Mouse (Mus musculus) monocyte, adult 5-6 weeks (primary cell): ENCODE measurements around the gene Gm4981. TPM values are rescaled to one million over a fixed set of nuclear protein-coding genes. Genes with fewer than 3 reads are reported as not detected.
"Not testable (repeated sequence)": the region's sequence is repeated elsewhere in the genome, so short reads cannot be mapped to it uniquely, and the experiment has no call there.

Source experiments
- ATAC-seq: fragments of 153-309, 156-312 bp; replicated peaks from 2 replicates; pipeline ENCODE4 v1.8.0; 2017; ENCODE audit warnings: mild to moderate bottlenecking; ENCODE audit not compliant: low TSS enrichment, insufficient number of reproducible peaks, severe bottlenecking, poor library complexity, low FRiP score
- total RNA-seq: library from RNA; stranded (forward); fragments of 200-1000, 200-491, 200-594 nt; gene quantifications from 3 replicates; pipeline ENCODE4 v1.2.3, GENCODE M21; 2017

Gm4981 gene
- total RNA-seq, 1 experiment from 2014 or later, result not detected

GRCm38 (mm10) chr10:58224827-58225785, 11.4 kb downstream of the Gm4981 start, which contains the start of gene AW822073:
Gene AW822073, minus strand, starts transcription at chr10:58224930.
- not testable (repeated sequence) for ATAC-seq

GRCm38 (mm10) chr10:58223972-58224805, 12.3 kb downstream of the Gm4981 start:
- not testable (repeated sequence) for ATAC-seq

GRCm38 (mm10) chr10:58223161-58223560, 13.3 kb downstream of the Gm4981 start:
- ATAC-seq, result not testable (repeated sequence)

GRCm38 (mm10) chr10:58221571-58221970, 14.9 kb downstream of the Gm4981 start:
- not testable (repeated sequence) for ATAC-seq

- no peak for ATAC-seq
These were observed 15.8 kb downstream of the Gm4981 start for GRCm38 (mm10) chr10:58220726-58221125.

- ATAC-seq, result no peak
These were observed 19.1 kb downstream of the Gm4981 start for GRCm38 (mm10) chr10:58217366-58217765.

GRCm38 (mm10) chr10:58215353-58215752, 21.1 kb downstream of the Gm4981 start:
- ATAC-seq, result no peak

- no peak for ATAC-seq
These were observed 21.6 kb downstream of the Gm4981 start for GRCm38 (mm10) chr10:58214934-58215333.

- no peak for ATAC-seq
These were observed 22.0 kb downstream of the Gm4981 start for GRCm38 (mm10) chr10:58214497-58214896.

GRCm38 (mm10) chr10:58212230-58212629, 24.3 kb downstream of the Gm4981 start:
- ATAC-seq, result no peak

GRCm38 (mm10) chr10:58211213-58211612, 25.3 kb downstream of the Gm4981 start:
- no peak for ATAC-seq

GRCm38 (mm10) chr10:58210514-58210913, 26.0 kb downstream of the Gm4981 start:
- ATAC-seq, result no peak

- ATAC-seq, result no peak
These were observed 26.6 kb downstream of the Gm4981 start for GRCm38 (mm10) chr10:58209710-58210467.

GRCm38 (mm10) chr10:58206639-58207404, 29.7 kb downstream of the Gm4981 start:
- no peak for ATAC-seq

GRCm38 (mm10) chr10:58205986-58206385, 30.5 kb downstream of the Gm4981 start:
- ATAC-seq, result no peak
